ENCODE assay signal across 9 mouse cellular contexts in the genomic region with DNA sequence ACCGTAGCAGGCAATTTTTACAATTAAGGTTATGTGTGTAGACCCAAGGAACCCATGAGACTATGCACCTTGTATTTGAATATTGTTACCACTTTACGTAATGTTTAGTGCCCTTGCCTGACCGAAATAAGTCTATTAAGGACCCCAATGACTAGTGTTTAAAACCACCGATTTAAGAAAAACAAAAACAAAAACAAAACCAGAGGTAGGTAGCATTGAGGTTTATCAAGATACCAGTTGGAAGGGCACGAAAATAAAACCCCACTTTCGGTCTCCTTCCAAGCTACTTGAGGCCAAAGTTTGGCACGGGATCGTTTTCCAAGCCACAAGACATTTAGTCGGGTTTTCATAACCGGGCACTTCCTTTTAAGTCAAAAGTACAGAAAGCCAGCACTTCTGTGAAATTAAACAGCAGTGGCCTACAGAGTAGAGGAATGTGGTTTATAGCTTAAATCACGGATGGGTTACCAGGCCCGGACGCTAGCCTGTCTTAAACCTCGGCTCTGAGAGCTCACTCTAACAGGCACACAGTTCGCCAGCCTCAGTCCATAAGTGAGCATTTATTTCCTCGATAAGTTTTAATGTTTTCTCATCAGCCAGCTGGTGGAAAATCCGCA. TPM values are rescaled to one million over a fixed set of nuclear protein-coding genes. Genes with fewer than 3 reads are reported as not detected.
DNase-seq lines count a peak whose midpoint lies in the region; ATAC-seq and TF ChIP-seq lines count a peak whose summit lies in the region.
"Had no signal": no experiment of that assay in that cellular context is flagged by ENCODE, and none has a peak within 500 bp of the region (broad histone marks: within the 10 kb centered on the region; RNA-seq: fewer than 3 reads in every experiment).

No protein-coding gene starts in this region.

- intact Hi-C loops in gastrocnemius, postnatal 14 days (cut with DNase I; ENCODE audit: low total_unique reads) = no loop called here

- peaks cover 100% of the 10 kb centered on the region for H3K27me3 ChIP-seq in forebrain, embryonic 10.5 days (ENCODE audit: poor library complexity, severe bottlenecking)
- H3K27me3 ChIP-seq in forebrain, embryonic 14.5 days (replicated peaks; ENCODE audit: control insufficient read depth, insufficient read depth, low read length) = peaks cover 95% of the 10 kb centered on the region
- no peaks in the 10 kb centered on the region; the same call in 1 of the 2 replicates for H3K27me3 ChIP-seq in lung, postnatal 0 days (replicated peaks; ENCODE audit: insufficient read depth, low read length)
- H3K27me3 ChIP-seq in limb, embryonic 12.5 days = peaks cover 91% of the 10 kb centered on the region
- H3K27me3 ChIP-seq in stomach, embryonic 14.5 days (ENCODE audit: control insufficient read depth, insufficient read depth, low read length) = peaks cover 13% of the 10 kb centered on the region

- H3K36me3 ChIP-seq in forebrain, embryonic 10.5 days (replicated peaks) = no peaks in the 10 kb centered on the region
- H3K36me3 ChIP-seq in forebrain, embryonic 14.5 days (ENCODE audit: control insufficient read depth, insufficient read depth, low read length) = no peaks in the 10 kb centered on the region
- H3K36me3 ChIP-seq in lung, postnatal 0 days (ENCODE audit: insufficient read depth, low read length) = peaks cover 11% of the 10 kb centered on the region; the same call in 1 of the 2 replicates
- H3K36me3 ChIP-seq in limb, embryonic 12.5 days = no peaks in the 10 kb centered on the region
- no peaks in the 10 kb centered on the region for H3K36me3 ChIP-seq in stomach, embryonic 14.5 days (ENCODE audit: control insufficient read depth, insufficient read depth, low read length)

- H3K9ac ChIP-seq in forebrain, embryonic 14.5 days (ENCODE audit: low read length) = no peak overlapping the region
- peak overlapping the region; percentile 92 for H3K9ac ChIP-seq in lung, postnatal 0 days (replicated peaks; ENCODE audit: low read depth)
- peak overlapping the region; percentile 79 for H3K9ac ChIP-seq in limb, embryonic 12.5 days (replicated peaks)
- H3K9ac ChIP-seq in stomach, embryonic 14.5 days (replicated peaks; ENCODE audit: low read depth, low read length) = peak overlapping the region; percentile 67; the same call in 1 of the 2 replicates

- no peak for DNase-seq in forebrain, embryonic 10.5 days (ENCODE audit: extremely low spot score, low spot score)
- DNase-seq in forebrain, embryonic 14.5 days (ENCODE audit: low spot score) = no peak
- DNase-seq in lung, postnatal 0 days (ENCODE audit: low spot score) = peak; percentile 43
- no peak for DNase-seq in lung, postnatal 25 days (ENCODE audit: low spot score)
- DNase-seq in MN1 (ENCODE audit: low spot score) = no peak
- no peak for DNase-seq in gastrocnemius, postnatal 14 days
- DNase-seq: right cerebral cortex, adult 18-20 months had no signal

- no peaks in the 10 kb centered on the region for H3K9me3 ChIP-seq in forebrain, embryonic 10.5 days
- H3K9me3 ChIP-seq in forebrain, embryonic 14.5 days (replicated peaks; ENCODE audit: control insufficient read depth, low read length) = no peaks in the 10 kb centered on the region
- H3K9me3 ChIP-seq in lung, postnatal 0 days (ENCODE audit: low read length) = no peaks in the 10 kb centered on the region
- H3K9me3 ChIP-seq in limb, embryonic 12.5 days = no peaks in the 10 kb centered on the region
- H3K9me3 ChIP-seq in stomach, embryonic 14.5 days (ENCODE audit: control insufficient read depth, low read depth, low read length) = no peaks in the 10 kb centered on the region

- no peak overlapping the region for H3K4me2 ChIP-seq in forebrain, embryonic 14.5 days (ENCODE audit: low read length)
- H3K4me2 ChIP-seq in lung, postnatal 0 days (replicated peaks; ENCODE audit: low read depth, low read length) = peak overlapping the region; percentile 63
- H3K4me2 ChIP-seq in limb, embryonic 12.5 days = peak overlapping the region; percentile 75
- H3K4me2 ChIP-seq in stomach, embryonic 14.5 days (replicated peaks; ENCODE audit: low read depth, low read length) = peak overlapping the region; percentile 82

- H3K27ac ChIP-seq in forebrain, embryonic 10.5 days = peak overlapping the region; percentile 84; the same call in 1 of the 2 replicates
- no peak overlapping the region for H3K27ac ChIP-seq in forebrain, embryonic 14.5 days (ENCODE audit: low read depth, low read length)
- H3K27ac ChIP-seq in lung, postnatal 0 days (ENCODE audit: low read length) = peak overlapping the region; percentile 95
- peak overlapping the region; percentile 93 for H3K27ac ChIP-seq in limb, embryonic 12.5 days
- peak overlapping the region; percentile 5; the same call in 1 of the 2 replicates for H3K27ac ChIP-seq in stomach, embryonic 14.5 days (ENCODE audit: low read length)

- peaks cover 41% of the 10 kb centered on the region for H3K4me1 ChIP-seq in forebrain, embryonic 10.5 days
- H3K4me1 ChIP-seq in forebrain, embryonic 14.5 days (ENCODE audit: control insufficient read depth, insufficient read depth, low read length) = peaks cover 6% of the 10 kb centered on the region; the same call in 1 of the 2 replicates
- peaks cover 11% of the 10 kb centered on the region; the same call in 1 of the 2 replicates for H3K4me1 ChIP-seq in lung, postnatal 0 days (ENCODE audit: insufficient read depth, low read depth, low read length)
- H3K4me1 ChIP-seq in limb, embryonic 12.5 days (replicated peaks) = peaks cover 28% of the 10 kb centered on the region
- H3K4me1 ChIP-seq in stomach, embryonic 14.5 days (ENCODE audit: control insufficient read depth, insufficient read depth, low read length) = peaks cover 17% of the 10 kb centered on the region; the same call in 1 of the 2 replicates

- under 1% methylated on average over 17 of the region's 17 CpGs for WGBS in forebrain, embryonic 10.5 days
- under 1% methylated on average over 17 of the region's 17 CpGs for WGBS in forebrain, embryonic 14.5 days
- WGBS in lung, postnatal 0 days = 3% methylated on average over 17 of the region's 17 CpGs
- under 1% methylated on average over 17 of the region's 17 CpGs for WGBS in limb, embryonic 12.5 days
- 6% methylated on average over 17 of the region's 17 CpGs for WGBS in stomach, embryonic 14.5 days

- no peak for TF ChIP-seq CTCF in lung, postnatal 0 days (IDR thresholded peaks at IDR 0.05)

- peak overlapping the region; percentile 53 for H3K4me3 ChIP-seq in forebrain, embryonic 10.5 days
- no peak overlapping the region for H3K4me3 ChIP-seq in forebrain, embryonic 14.5 days (ENCODE audit: low read depth, low read length)
- peak overlapping the region; percentile 59 for H3K4me3 ChIP-seq in lung, postnatal 0 days (ENCODE audit: low read depth, low read length)
- peak overlapping the region; percentile 48 for H3K4me3 ChIP-seq in limb, embryonic 12.5 days (replicated peaks)
- peak overlapping the region; percentile 44 for H3K4me3 ChIP-seq in stomach, embryonic 14.5 days (ENCODE audit: low read depth, low read length)

- no peak for ATAC-seq in forebrain, embryonic 14.5 days
- no peak for ATAC-seq in lung, postnatal 0 days
- no peak for ATAC-seq in limb, embryonic 12.5 days (ENCODE audit: insufficient number of reproducible peaks, insufficient read depth, low FRiP score, low TSS enrichment, low read depth)
- ATAC-seq in stomach, embryonic 14.5 days (ENCODE audit: insufficient number of reproducible peaks, insufficient read depth, low FRiP score, low read depth) = no peak

- TF ChIP-seq EP300 in lung, postnatal 0 days (IDR thresholded peaks at IDR 0.05) = no peak

RNA-seq across cellular contexts. Expression of a gene that starts 2.6 kb away (rescaled TPM):
- 10.6 and 13.9 TPM in 2 replicates for polyA plus RNA-seq in forebrain, embryonic 10.5 days (2016; fragmentation: Nextera tagmentation; extraction: Ambion mirVana)
- 1.7 and 2.8 TPM in 2 replicates for polyA plus RNA-seq in forebrain, embryonic 14.5 days (2014; fragmentation: Nextera tagmentation; extraction: Ambion mirVana)
- 44.7 and 54.8 TPM in 2 replicates for polyA plus RNA-seq in lung, postnatal 0 days (2015; fragmentation: Nextera tagmentation; extraction: Ambion mirVana)
- polyA plus RNA-seq in limb, embryonic 12.5 days (2016; fragmentation: Nextera tagmentation; extraction: Ambion mirVana) = 38.3 and 42.4 TPM in 2 replicates
- polyA plus RNA-seq in stomach, embryonic 14.5 days (2014; fragmentation: Nextera tagmentation; extraction: Ambion mirVana) = 20.4 and 20.6 TPM in 2 replicates
- total RNA-seq in gastrocnemius, postnatal 14 days (2021) = 1 to 10 TPM; 6.5 to 9.4 TPM
